Mouse (Mus musculus): ENCODE measurements around the gene Fam161a.

DNA sequence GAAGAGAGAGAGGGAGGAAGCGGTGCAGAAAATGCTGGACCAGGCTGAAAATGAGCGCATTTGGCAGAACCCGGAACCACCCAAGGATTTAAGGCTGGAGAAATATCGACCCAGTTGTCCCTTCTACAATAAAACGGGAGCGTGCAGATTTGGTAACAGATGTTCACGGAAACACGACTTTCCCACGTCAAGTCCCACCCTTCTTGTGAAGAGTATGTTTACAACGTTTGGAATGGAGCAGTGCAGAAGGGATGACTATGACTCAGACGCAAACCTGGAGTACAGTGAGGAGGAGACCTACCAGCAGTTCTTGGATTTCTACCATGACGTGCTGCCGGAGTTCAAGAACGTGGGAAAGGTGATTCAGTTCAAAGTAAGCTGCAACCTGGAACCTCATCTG, 33.7 kb upstream of the Fam161a start:
- TF ChIP-seq GATA1 (IDR thresholded peaks at IDR 0.05; ENCODE audit: low read length) (no peak), TAL1 (IDR thresholded peaks at IDR 0.05; ENCODE audit: low read length) (no peak)

All from erythroblast, embryonic 14.5 days (primary cell).